8 mouse cellular contexts compared by ENCODE assay signal in genomic region chr14:25832301-25832700, GRCm38 (mm10). TPM values are rescaled to one million over a fixed set of nuclear protein-coding genes. Genes with fewer than 3 reads are reported as not detected.
DNase-seq lines count a peak whose midpoint lies in the region; ATAC-seq lines count a peak whose summit lies in the region.

No protein-coding gene starts in this region.

- no peak overlapping the region for H3K4me3 ChIP-seq in intestine, embryonic 14.5 days (ENCODE audit: low read depth, low read length)
- no peak overlapping the region for H3K4me3 ChIP-seq in midbrain, embryonic 16.5 days (ENCODE audit: low read depth, low read length)

- ATAC-seq in intestine, embryonic 14.5 days (replicated peaks; ENCODE audit: low FRiP score, low TSS enrichment, low read depth) = peak; percentile 69; the same call in 1 of the 2 replicates
- ATAC-seq in midbrain, embryonic 16.5 days = no peak

- 11% methylated on average over 14 of the region's 14 CpGs for WGBS in intestine, embryonic 14.5 days
- WGBS in midbrain, embryonic 16.5 days = 13% methylated on average over 14 of the region's 14 CpGs

- 0 out of 2 replicates have a peak, but pooled peaks cover 4% of the 10 kb centered on the region for H3K4me1 ChIP-seq in intestine, embryonic 14.5 days (replicated peaks; ENCODE audit: control insufficient read depth, insufficient read depth, low read length)
- no peaks in the 10 kb centered on the region for H3K4me1 ChIP-seq in midbrain, embryonic 16.5 days (ENCODE audit: control insufficient read depth, insufficient read depth, low read length)

- intact Hi-C loops in left cerebral cortex, postnatal 4 days (cut with DNase I) = no loop called here

- no peaks in the 10 kb centered on the region for H3K27me3 ChIP-seq in intestine, embryonic 14.5 days (replicated peaks; ENCODE audit: control insufficient read depth, insufficient read depth, low read length)
- no peaks in the 10 kb centered on the region for H3K27me3 ChIP-seq in midbrain, embryonic 16.5 days (ENCODE audit: control insufficient read depth, insufficient read depth, low read depth, low read length)
- no peaks in the 10 kb centered on the region for H3K27me3 ChIP-seq in splenic B cell, adult 2 months (ENCODE audit: control insufficient read depth, insufficient read depth, low read length, poor library complexity, severe bottlenecking)

- 0 out of 2 replicates have a peak overlapping the region, but pooled peaks have one; percentile 11 for H3K4me2 ChIP-seq in intestine, embryonic 14.5 days (ENCODE audit: low read length)
- peak overlapping the region; percentile 4; the same call in 1 of the 2 replicates for H3K4me2 ChIP-seq in midbrain, embryonic 16.5 days (ENCODE audit: low read length)

- H3K9me3 ChIP-seq in intestine, embryonic 14.5 days (ENCODE audit: control insufficient read depth, low read length) = no peaks in the 10 kb centered on the region
- no peaks in the 10 kb centered on the region for H3K9me3 ChIP-seq in midbrain, embryonic 16.5 days (replicated peaks; ENCODE audit: control insufficient read depth, low read length, poor library complexity, severe bottlenecking)

- H3K27ac ChIP-seq in intestine, embryonic 14.5 days (ENCODE audit: low read depth) = no peak overlapping the region
- H3K27ac ChIP-seq in midbrain, embryonic 16.5 days (ENCODE audit: low read length) = no peak overlapping the region

- H3K36me3 ChIP-seq in intestine, embryonic 14.5 days (ENCODE audit: control insufficient read depth, insufficient read depth, low read length) = no peaks in the 10 kb centered on the region
- no peaks in the 10 kb centered on the region for H3K36me3 ChIP-seq in midbrain, embryonic 16.5 days (ENCODE audit: control insufficient read depth, insufficient read depth, low read length)
- no peaks in the 10 kb centered on the region for H3K36me3 ChIP-seq in splenic B cell, adult 2 months (ENCODE audit: control insufficient read depth, insufficient read depth, low read length, poor library complexity, severe bottlenecking)

- no peak overlapping the region for H3K9ac ChIP-seq in intestine, embryonic 14.5 days (ENCODE audit: low read length)
- H3K9ac ChIP-seq in midbrain, embryonic 16.5 days (ENCODE audit: low read depth, low read length) = no peak overlapping the region

- DNase-seq in urinary bladder, postnatal 25 days (ENCODE audit: low spot score) = peak; percentile 63
- DNase-seq in urinary bladder, adult 18-20 months (ENCODE audit: low spot score in 2 of 2) = no peak
- peak; percentile 78 to 80 for DNase-seq in cerebellum, postnatal 10 days
- DNase-seq in gastrocnemius, adult 8-10 months (ENCODE audit: low spot score in 2 of 2) = peak; percentile 48 to 49
- peak; percentile 81 for DNase-seq in intestine, embryonic 14.5 days (ENCODE audit: low spot score)
- DNase-seq in left cerebral cortex, postnatal 4 days = peak; percentile 61
- DNase-seq in splenic B cell, adult 2 months (ENCODE audit: low read depth, low spot score) = peak; percentile 76

RNA-seq across cellular contexts. Expression of gene Anxa11, which starts 9.7 kb away (rescaled TPM):
- 100 to 1,000 TPM in 3 of 4 experiments, 10 to 100 TPM in 1; 92.4 to 119 (median 105) TPM for total RNA-seq in gastrocnemius, adult 8-10 months (2022)
- polyA plus RNA-seq in intestine, embryonic 14.5 days (2014; fragmentation: Nextera tagmentation; extraction: Ambion mirVana) = 66.8 and 68.3 TPM in 2 replicates
- total RNA-seq in left cerebral cortex, postnatal 4 days (2021) = 1 to 10 TPM; 7.3 to 9.2 TPM
- 1.8 and 2.4 TPM in 2 replicates for polyA plus RNA-seq in midbrain, embryonic 16.5 days (2015; fragmentation: Nextera tagmentation; extraction: Ambion mirVana)

Comparison
In these comparisons a context has a peak if more than half of its experiments do, and no peak if none do; other contexts are left out.
1. DNase-seq: peak in urinary bladder, postnatal 25 days (single experiment), cerebellum, postnatal 10 days (2 of 2), gastrocnemius, adult 8-10 months (2 of 2), intestine, embryonic 14.5 days (single experiment), left cerebral cortex, postnatal 4 days (single experiment) and splenic B cell, adult 2 months (single experiment); none in urinary bladder, adult 18-20 months (0 of 2).
2. RNA of gene Anxa11, which starts 9.7 kb away (total RNA-seq): 92.4 to 119 TPM in gastrocnemius, adult 8-10 months; 7.3 to 9.2 TPM in left cerebral cortex, postnatal 4 days; every median in the first group is over 4 times any median in the second.